Mouse (Mus musculus): Measurements from ENCODE around the gene Vezt. TPM values are rescaled to one million over a fixed set of nuclear protein-coding genes. Genes with fewer than 3 reads are reported as not detected.

The Vezt gene
- total RNA-seq (2012; rRNA removed) (18.0 and 18.8 TPM in 2 replicates), total RNA-seq (2014; rRNA removed) (17.2 and 18.4 TPM in 2 replicates), polyA plus RNA-seq (2012; ENCODE audit: insufficient read length, low read depth) (21.2 and 26.5 TPM in 2 replicates)

DNA sequence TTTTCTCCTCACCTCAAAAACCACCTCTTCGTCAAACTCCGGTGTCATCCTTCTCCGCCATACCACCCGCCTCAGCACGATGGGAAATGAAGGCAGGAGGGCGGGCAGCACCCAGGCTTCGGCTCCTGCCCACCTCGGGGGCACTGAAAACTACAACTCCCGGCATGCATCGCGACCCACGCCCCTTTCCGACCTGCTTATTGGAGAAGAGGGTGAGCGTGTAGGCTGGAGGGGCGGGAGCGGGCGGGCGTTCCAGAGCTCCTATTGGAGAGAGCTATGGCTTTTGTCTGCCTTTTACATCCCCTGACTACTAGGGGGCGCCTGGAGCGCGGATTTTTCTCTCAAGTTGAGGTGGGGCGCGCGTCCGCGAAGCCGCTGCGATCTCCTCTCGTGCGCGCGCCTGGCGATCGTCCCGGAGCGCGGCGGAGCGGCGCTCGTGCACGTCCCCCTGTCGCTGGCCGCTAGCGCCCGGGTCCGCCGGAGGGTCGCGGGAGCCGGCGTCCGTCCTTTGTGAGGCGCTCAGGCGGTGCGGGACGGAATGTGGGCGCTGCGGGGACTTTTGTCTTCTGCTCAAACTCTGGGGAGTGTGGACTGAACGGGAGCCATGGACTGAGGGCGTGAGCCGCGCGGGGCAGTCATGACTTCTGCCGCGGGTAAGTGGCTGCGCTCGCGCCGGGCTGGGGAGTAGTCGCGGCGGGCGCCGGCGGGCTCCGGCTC is at the start of gene Vezt, which contains the start of gene Fgd6:
TSS of gene Vezt (minus strand) at position 160 of the 717 bp plus-strand sequence.
TSS of gene Fgd6 (plus strand) at position 344 of the 717 bp plus-strand sequence.
- peak within 1 kb of the TSS; percentile 21; the same call in 1 of the 2 replicates for H3K27ac ChIP-seq (ENCODE audit: insufficient read depth, low read depth)
- in situ Hi-C loops (cut with MboI; ENCODE audit: low pct_ligation_motif_present, low pct_unique_long_range_greater_than_20kb, low sequenced_read_pairs) = loop anchor here (5.0 kb wide), 1 partner anchor 71 kb away; no protein-coding TSS in a partner anchor

DNA sequence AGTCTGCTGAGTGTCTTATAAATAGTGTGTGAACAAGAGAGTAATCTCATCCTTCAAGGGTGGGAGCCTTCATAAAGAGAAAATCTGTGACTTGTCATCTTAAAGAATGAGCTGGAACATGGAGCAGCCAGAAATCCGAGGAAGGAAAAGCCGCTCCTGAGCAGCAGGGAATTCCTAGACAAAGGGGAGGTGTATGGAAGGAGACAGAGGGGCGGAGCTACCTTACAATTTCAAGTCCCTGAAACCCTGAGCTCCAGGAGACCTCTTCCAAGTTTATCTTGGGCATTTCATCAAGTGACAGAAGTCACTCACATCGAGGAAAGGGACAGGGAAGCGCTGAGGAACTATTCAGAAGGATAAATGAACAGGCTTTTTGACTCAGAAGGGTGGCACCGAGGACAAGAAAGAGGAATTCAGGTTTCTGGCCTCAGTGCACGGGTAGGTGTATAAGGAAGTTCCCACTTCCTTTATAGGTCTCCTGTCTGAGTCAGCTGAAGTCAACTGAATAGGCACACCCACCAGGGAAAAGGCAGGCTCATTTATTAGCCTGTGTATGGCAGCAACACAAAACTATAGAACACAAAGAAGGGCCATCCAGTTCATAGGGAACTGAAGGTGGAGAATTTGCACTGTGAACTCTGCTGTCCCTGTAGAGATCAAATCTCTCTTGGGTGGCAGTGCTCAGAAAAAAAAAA is 46.6 kb upstream of the Vezt start:
- Histone ChIP-seq H3K4me1 (ENCODE audit: control insufficient read depth in 1 of 2, insufficient read depth in 2 of 2) (peaks cover 24 to 75% of the 10 kb centered on the region in 2 experiments), H3K27me3 (replicated peaks) (no peaks in the 10 kb centered on the region), H3K9me3 (replicated peaks; ENCODE audit: low read length) (no peaks in the 10 kb centered on the region), H3K4me3 (replicated peaks in 1 of 3; ENCODE audit: low read depth in 2 of 3, low read length in 2 of 3, poor library complexity in 1 of 3) (no peak overlapping the region), H3K79me2 (replicated peaks; ENCODE audit: control insufficient read depth, extremely low read depth, insufficient read depth, poor library complexity, severe bottlenecking) (peaks cover 10% of the 10 kb centered on the region), H3K9ac (ENCODE audit: insufficient read depth, low read depth) (0 out of 2 replicates have a peak overlapping the region, but pooled peaks have one; percentile 18), H3K4me2 (ENCODE audit: insufficient read depth, low read depth, poor library complexity, severe bottlenecking) (no peak overlapping the region; the same call in 1 of the 2 replicates), H3K27ac (ENCODE audit: insufficient read depth, low read depth) (no peak overlapping the region), H3K36me3 (replicated peaks in 1 of 2; ENCODE audit: control insufficient read depth in 1 of 2, insufficient read depth in 1 of 2, low read length in 1 of 2) (peaks cover 7 to 11% of the 10 kb centered on the region in 2 experiments)
- DNase-seq (ENCODE audit: extremely low read depth) = peak; percentile 39
- dilution Hi-C loops (cut with MboI; ENCODE audit: extremely low pct_ligation_motif_present, extremely low pct_unique_long_range_greater_than_20kb, low sequenced_read_pairs) (no loop called here), in situ Hi-C loops (cut with MboI; ENCODE audit: low pct_ligation_motif_present, low pct_unique_long_range_greater_than_20kb, low sequenced_read_pairs) (no loop called here)
- TF ChIP-seq MAZ (IDR thresholded peaks at IDR 0.05; ENCODE audit: low read depth, low read length) (no peak), USF1 (IDR thresholded peaks at IDR 0.05; ENCODE audit: low read depth, low read length) (no peak), JUN (IDR thresholded peaks at IDR 0.05; ENCODE audit: insufficient read depth, low read depth, low read length) (no peak), KAT2A (IDR thresholded peaks at IDR 0.05; ENCODE audit: insufficient replicate concordance, low read length) (no peak), USF2 (conservative IDR thresholded peaks at IDR 0.05; ENCODE audit: low read depth, low read length) (no peak), CHD1 (IDR thresholded peaks at IDR 0.05; ENCODE audit: low read depth, low read length) (no peak), SMC3 (IDR thresholded peaks at IDR 0.05; ENCODE audit: low read depth, low read length) (no peak), CTCF (conservative IDR thresholded peaks at IDR 0.05 in 1 of 2, IDR thresholded peaks at IDR 0.05 in 1 of 2; ENCODE audit: low read depth in 2 of 2, low read length in 2 of 2) (no peak), ELF1 (IDR thresholded peaks at IDR 0.05; ENCODE audit: low read depth, low read length) (peak; percentile 46; the same call in 1 of the 2 replicates), IRF4 (IDR thresholded peaks at IDR 0.05; ENCODE audit: low read depth, low read length) (peak; percentile 75), MAFK (IDR thresholded peaks at IDR 0.05; ENCODE audit: insufficient replicate concordance, low read length) (peak; percentile 45; the same call in 1 of the 2 replicates), ETS1 (conservative IDR thresholded peaks at IDR 0.05; ENCODE audit: low read depth, low read length) (peak; percentile 34; the same call in 1 of the 2 replicates), TBP (conservative IDR thresholded peaks at IDR 0.05; ENCODE audit: low read depth, low read length) (no peak), SIN3A (IDR thresholded peaks at IDR 0.05; ENCODE audit: low read length) (no peak), TCF12 (IDR thresholded peaks at IDR 0.05; ENCODE audit: low read depth, low read length) (no peak)

More for the DNA sequence above, at the start of gene Vezt, which contains the start of gene Fgd6:
- no peaks in the 10 kb centered on the region for H3K27me3 ChIP-seq (replicated peaks)
- TF ChIP-seq TBP (conservative IDR thresholded peaks at IDR 0.05; ENCODE audit: low read depth, low read length) (0 out of 2 replicates have a peak, but pooled peaks have one; percentile 0), ZNF384 (IDR thresholded peaks at IDR 0.05; ENCODE audit: low read depth, low read length) (0 out of 2 replicates have a peak, but pooled peaks have one; percentile 7), SIN3A (IDR thresholded peaks at IDR 0.05; ENCODE audit: low read length) (peak; percentile 60), TCF12 (IDR thresholded peaks at IDR 0.05; ENCODE audit: low read depth, low read length) (peak; percentile 59; the same call in 1 of the 2 replicates), ELF1 (IDR thresholded peaks at IDR 0.05; ENCODE audit: low read depth, low read length) (peak; percentile 66), SMC3 (IDR thresholded peaks at IDR 0.05; ENCODE audit: low read depth, low read length) (peak; percentile 86), CHD2 (IDR thresholded peaks at IDR 0.05; ENCODE audit: low read length) (peak; percentile 85), IRF4 (IDR thresholded peaks at IDR 0.05; ENCODE audit: low read depth, low read length) (peak; percentile 41; the same call in 1 of the 2 replicates), CHD1 (IDR thresholded peaks at IDR 0.05; ENCODE audit: low read depth, low read length) (no peak), BHLHE40 (IDR thresholded peaks at IDR 0.05; ENCODE audit: low read depth, low read length) (0 out of 2 replicates have a peak, but pooled peaks have one; percentile 5), MAFK (IDR thresholded peaks at IDR 0.05; ENCODE audit: insufficient replicate concordance, low read length) (no peak), JUND (conservative IDR thresholded peaks at IDR 0.05; ENCODE audit: low read depth, low read length) (no peak), ZMIZ1 (IDR thresholded peaks at IDR 0.05; ENCODE audit: low read depth, low read length) (peak; percentile 55; the same call in 1 of the 2 replicates), MEF2A (IDR thresholded peaks at IDR 0.05; ENCODE audit: borderline replicate concordance, low read depth, low read length) (peak; percentile 67), KAT2A (IDR thresholded peaks at IDR 0.05; ENCODE audit: insufficient replicate concordance, low read length) (peak; percentile 92; the same call in 1 of the 2 replicates), HCFC1 (IDR thresholded peaks at IDR 0.05; ENCODE audit: low read depth, low read length) (peak; percentile 99), RCOR1 (conservative IDR thresholded peaks at IDR 0.05; ENCODE audit: low read depth, low read length) (no peak; the same call in 1 of the 2 replicates), MYC (IDR thresholded peaks at IDR 0.05; ENCODE audit: low read depth, low read length) (no peak), UBTF (IDR thresholded peaks at IDR 0.05; ENCODE audit: low read depth, low read length) (peak; percentile 73; the same call in 1 of the 2 replicates), RAD21 (IDR thresholded peaks at IDR 0.05; ENCODE audit: low read depth, low read length) (peak; percentile 85), NRF1 (IDR thresholded peaks at IDR 0.05; ENCODE audit: low read depth, low read length) (peak; percentile 29), MAZ (IDR thresholded peaks at IDR 0.05; ENCODE audit: low read depth, low read length) (peak; percentile 57; the same call in 1 of the 2 replicates), ZC3H11A (IDR thresholded peaks at IDR 0.05; ENCODE audit: low read depth, low read length) (peak; percentile 62), MAX (IDR thresholded peaks at IDR 0.05; ENCODE audit: low read length) (peak; percentile 66; the same call in 1 of the 2 replicates), POLR2A (IDR thresholded peaks at IDR 0.05; ENCODE audit: low read depth, low read length) (peak; percentile 61; the same call in 1 of the 2 replicates), CTCF (conservative IDR thresholded peaks at IDR 0.05 in 1 of 2, IDR thresholded peaks at IDR 0.05 in 1 of 2; ENCODE audit: low read depth in 2 of 2, low read length in 2 of 2) (peak in 1 of 2 experiments; percentile 89; a peak in 2 of 4 replicates), JUN (IDR thresholded peaks at IDR 0.05; ENCODE audit: insufficient read depth, low read depth, low read length) (no peak), NELFE (IDR thresholded peaks at IDR 0.05; ENCODE audit: low read depth, low read length) (peak; percentile 67; the same call in 1 of the 2 replicates), MXI1 (IDR thresholded peaks at IDR 0.05; ENCODE audit: low read depth, low read length) (peak; percentile 58)
- peak within 1 kb of the TSS; percentile 83 for H3K9ac ChIP-seq (ENCODE audit: insufficient read depth, low read depth)
- peak within 1 kb of the TSS; percentile 88 to 93 (median 93) for H3K4me3 ChIP-seq (replicated peaks in 1 of 3; ENCODE audit: low read depth in 2 of 3, low read length in 2 of 3, poor library complexity in 1 of 3)
- no peaks in the 10 kb centered on the region for H3K9me3 ChIP-seq (replicated peaks; ENCODE audit: low read length)
- dilution Hi-C loops (cut with MboI; ENCODE audit: extremely low pct_ligation_motif_present, extremely low pct_unique_long_range_greater_than_20kb, low sequenced_read_pairs) = no loop called here
- peak; percentile 99 for DNase-seq (ENCODE audit: extremely low read depth)
- peaks cover 0 to 38% of the 10 kb centered on the region in 2 experiments; a peak in 3 of 4 replicates for H3K4me1 ChIP-seq (ENCODE audit: control insufficient read depth in 1 of 2, insufficient read depth in 2 of 2)
- H3K36me3 ChIP-seq (replicated peaks in 1 of 2; ENCODE audit: control insufficient read depth in 1 of 2, insufficient read depth in 1 of 2, low read length in 1 of 2) = peaks cover 0 to 19% of the 10 kb centered on the region in 2 experiments
- H3K79me2 ChIP-seq (replicated peaks; ENCODE audit: control insufficient read depth, extremely low read depth, insufficient read depth, poor library complexity, severe bottlenecking) = peaks cover 63% of the 10 kb centered on the region
- H3K4me2 ChIP-seq (ENCODE audit: insufficient read depth, low read depth, poor library complexity, severe bottlenecking) = peak within 1 kb of the TSS; percentile 57

Data from CH12.LX (cell line).